Mouse (Mus musculus) lung, adult 2 months (tissue): ENCODE measurements around the gene Asic2.

Experiments
- CTCF ChIP-seq: fragments of 200-500 bp; IDR thresholded peaks from 2 replicates; pipeline ENCODE4 v1.5.1; 2011; ENCODE audit warnings: mild to moderate bottlenecking, low read length, control low read depth; ENCODE audit not compliant: insufficient read depth
- POLR2A ChIP-seq: fragments of 200-500 bp; IDR thresholded peaks from 2 replicates; pipeline ENCODE4 v1.6.1; 2011; ENCODE audit warnings: low read depth, mild to moderate bottlenecking, control low read depth, low read length, borderline replicate concordance; ENCODE audit errors: extremely low read depth

DNA sequence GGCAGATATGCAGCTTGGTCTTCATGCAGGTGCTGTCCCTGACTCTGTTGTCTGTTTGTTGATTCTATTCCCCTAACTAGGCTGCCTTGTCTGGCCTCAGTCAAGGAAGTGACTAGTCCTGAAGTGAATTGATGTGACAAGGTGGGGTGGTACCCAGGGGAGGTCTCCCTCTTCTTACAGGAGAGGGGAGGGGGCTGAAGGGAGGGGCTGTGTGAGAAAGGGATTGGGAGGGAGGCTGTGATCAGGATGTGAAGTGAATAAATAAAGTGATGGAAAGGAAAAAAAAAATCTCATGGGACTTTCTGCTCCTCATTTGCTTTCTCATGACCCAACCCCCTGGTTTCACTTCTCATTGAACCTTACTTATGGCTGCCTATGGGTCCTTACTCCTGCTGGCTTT lies 65.9 kb downstream of the Asic2 start:
- no peak for TF ChIP-seq CTCF
- no peak for TF ChIP-seq POLR2A
